Comparison of ENCODE assay signal across 19 mouse cellular contexts in genomic region chr12:26436334-26436733, GRCm38 (mm10). TPM values are rescaled to one million over a fixed set of nuclear protein-coding genes. Genes with fewer than 3 reads are reported as not detected.
A peak's percentile ranks its signal among the peaks of the same experiment; 100 is the strongest.
DNase-seq lines count a peak whose midpoint lies in the region; ATAC-seq and TF ChIP-seq lines count a peak whose summit lies in the region.
"Had no signal": no experiment of that assay in that cellular context is flagged by ENCODE, and none has a peak within 500 bp of the region (broad histone marks: within the 10 kb centered on the region; RNA-seq: fewer than 3 reads in every experiment).

No protein-coding gene starts in this region.

- TF ChIP-seq POLR2A in limb, embryonic 14.5 days (IDR thresholded peaks at IDR 0.05; ENCODE audit: borderline replicate concordance, extremely low read depth, insufficient read depth, insufficient read length): no peak
- TF ChIP-seq POLR2A in thymus, adult 2 months (IDR thresholded peaks at IDR 0.05; ENCODE audit: control insufficient read depth, extremely low read depth, insufficient read depth, low read length, poor library complexity): no peak

- H3K4me3 ChIP-seq in gastrocnemius, adult 2 months: no peak overlapping the region
- no peak overlapping the region for H3K4me3 ChIP-seq in limb, embryonic 14.5 days (replicated peaks; ENCODE audit: low read length)
- no peak overlapping the region for H3K4me3 ChIP-seq in limb, embryonic 10.5 days
- no peak overlapping the region for H3K4me3 ChIP-seq in thymus, adult 2 months (ENCODE audit: control insufficient read depth, insufficient read depth, low read length)
- H3K4me3 ChIP-seq: embryonic facial prominence, embryonic 13.5 days; forebrain, embryonic 10.5 days; liver, embryonic 13.5 days; megakaryocyte, embryonic 14.5 days; neural tube, embryonic 12.5 days had no signal

- 0 out of 2 replicates have a peak, but pooled peaks have one; percentile 20 for ATAC-seq in limb, embryonic 14.5 days (ENCODE audit: low FRiP score, low read depth)
- ATAC-seq: hindbrain, embryonic 16.5 days; Patski had no signal

- no peak overlapping the region for H3K9ac ChIP-seq in limb, embryonic 14.5 days (ENCODE audit: low read depth, low read length, severe bottlenecking)
- H3K9ac ChIP-seq: embryonic facial prominence, embryonic 13.5 days; liver, embryonic 13.5 days; neural tube, embryonic 12.5 days had no signal

- DNase-seq in gastrocnemius, adult 2 months: peak; percentile 40
- DNase-seq in gastrocnemius, postnatal 25 days: no peak
- DNase-seq in limb, embryonic 14.5 days (ENCODE audit: low spot score): no peak
- no peak for DNase-seq in limb, embryonic 10.5 days (ENCODE audit: low spot score)
- peak; percentile 56 for DNase-seq in kidney, adult 9 months
- DNase-seq in lung, postnatal 4 days: peak; percentile 16 to 39
- no peak for DNase-seq in thymus, adult 2 months
- no peak for DNase-seq in testis, postnatal 10 days (ENCODE audit: low spot score)
- DNase-seq: B cell, adult 2 months; cerebellum, adult 18-20 months; left cerebral cortex, postnatal 4 days; liver, embryonic 13.5 days; right cerebral cortex, postnatal 14 days had no signal

- H3K27ac ChIP-seq in gastrocnemius, adult 2 months: no peak overlapping the region
- no peak overlapping the region for H3K27ac ChIP-seq in limb, embryonic 14.5 days (replicated peaks; ENCODE audit: low read depth, low read length)
- no peak overlapping the region for H3K27ac ChIP-seq in limb, embryonic 10.5 days
- H3K27ac ChIP-seq in thymus, adult 2 months (ENCODE audit: control insufficient read depth, insufficient read depth, low read length): no peak overlapping the region
- H3K27ac ChIP-seq: embryonic facial prominence, embryonic 13.5 days; forebrain, embryonic 10.5 days; liver, embryonic 13.5 days; neural tube, embryonic 12.5 days had no signal

- H3K9me3 ChIP-seq in limb, embryonic 14.5 days (ENCODE audit: control insufficient read depth, low read length): no peaks in the 10 kb centered on the region
- H3K9me3 ChIP-seq in limb, embryonic 10.5 days (replicated peaks): no peaks in the 10 kb centered on the region
- H3K9me3 ChIP-seq: embryonic facial prominence, embryonic 13.5 days; forebrain, embryonic 10.5 days; liver, embryonic 13.5 days; megakaryocyte, embryonic 14.5 days; neural tube, embryonic 12.5 days had no signal

- no peaks in the 10 kb centered on the region for H3K36me3 ChIP-seq in limb, embryonic 14.5 days (ENCODE audit: control insufficient read depth, insufficient read depth, low read length)
- H3K36me3 ChIP-seq in limb, embryonic 10.5 days: no peaks in the 10 kb centered on the region
- H3K36me3 ChIP-seq in thymus, adult 2 months (ENCODE audit: control insufficient read depth, insufficient read depth, low read length): no peaks in the 10 kb centered on the region
- H3K36me3 ChIP-seq: embryonic facial prominence, embryonic 13.5 days; forebrain, embryonic 10.5 days; liver, embryonic 13.5 days; neural tube, embryonic 12.5 days had no signal

- no peaks in the 10 kb centered on the region for H3K27me3 ChIP-seq in limb, embryonic 14.5 days (ENCODE audit: control insufficient read depth, insufficient read depth, low read length)
- H3K27me3 ChIP-seq in limb, embryonic 10.5 days (ENCODE audit: low read depth, poor library complexity, severe bottlenecking): no peaks in the 10 kb centered on the region
- H3K27me3 ChIP-seq in thymus, adult 2 months (ENCODE audit: control insufficient read depth, insufficient read depth, low read length): no peaks in the 10 kb centered on the region
- H3K27me3 ChIP-seq: embryonic facial prominence, embryonic 13.5 days; liver, embryonic 13.5 days; neural tube, embryonic 12.5 days; Patski had no signal

- 72% methylated on average over 4 of the region's 4 CpGs for WGBS in limb, embryonic 14.5 days
- 92% methylated on average over 4 of the region's 4 CpGs for WGBS in limb, embryonic 10.5 days
- WGBS in thymus, adult 2 months: 88% methylated on average over 4 of the region's 4 CpGs

- intact Hi-C loops in gastrocnemius, adult 2 months (cut with DNase I): no loop called here

- H3K4me2 ChIP-seq in limb, embryonic 14.5 days (replicated peaks; ENCODE audit: low read depth, low read length, severe bottlenecking): no peak overlapping the region
- H3K4me2 ChIP-seq: embryonic facial prominence, embryonic 13.5 days; liver, embryonic 13.5 days; neural tube, embryonic 12.5 days had no signal

- TF ChIP-seq CTCF in gastrocnemius, adult 2 months (IDR thresholded peaks at IDR 0.05): no peak
- no peak for TF ChIP-seq CTCF in thymus, adult 2 months (IDR thresholded peaks at IDR 0.05; ENCODE audit: borderline replicate concordance, control insufficient read depth, extremely low read depth, insufficient read depth, low read length, poor library complexity)

- 0 out of 2 replicates have a peak, but pooled peaks cover 4% of the 10 kb centered on the region for H3K4me1 ChIP-seq in limb, embryonic 14.5 days (ENCODE audit: control insufficient read depth, insufficient read depth, low read length)
- H3K4me1 ChIP-seq in limb, embryonic 10.5 days: 0 out of 2 replicates have a peak, but pooled peaks cover 9% of the 10 kb centered on the region
- no peaks in the 10 kb centered on the region for H3K4me1 ChIP-seq in thymus, adult 2 months (replicated peaks; ENCODE audit: control insufficient read depth, insufficient read depth, low read length)
- H3K4me1 ChIP-seq: forebrain, embryonic 10.5 days; liver, embryonic 13.5 days; neural tube, embryonic 12.5 days had no signal

RNA-seq across cellular contexts. Expression of gene Rsad2, which starts 19.9 kb away (rescaled TPM):
- under 1 TPM; 0.46 to 0.53 TPM for total RNA-seq in gastrocnemius, adult 2 months (2021)
- total RNA-seq in gastrocnemius, postnatal 25 days (2021): under 1 TPM; 0.72 to 0.99 TPM
- polyA plus RNA-seq in limb, embryonic 14.5 days (2012; rRNA removed): 0.46 and 0.55 TPM in 2 replicates
- polyA plus RNA-seq in limb, embryonic 14.5 days (2014; fragmentation: Nextera tagmentation; extraction: Ambion mirVana): 0.66 and 0.91 TPM in 2 replicates
- 0.78 and 0.94 TPM in 2 replicates for polyA plus RNA-seq in limb, embryonic 10.5 days (2016; fragmentation: Nextera tagmentation; extraction: Ambion mirVana)
- polyA plus RNA-seq in thymus, adult 2 months (2012; rRNA removed): 2.9 TPM in 2 replicates

RNA-seq across cellular contexts. Expression of gene Rnf144a, which starts 21.3 kb away (rescaled TPM):
- total RNA-seq in gastrocnemius, adult 2 months (2021): 1 to 10 TPM; 3.3 to 4.6 TPM
- total RNA-seq in gastrocnemius, postnatal 25 days (2021): 1 to 10 TPM; 7.0 to 8.7 TPM
- polyA plus RNA-seq in limb, embryonic 14.5 days (2012; rRNA removed): 34.6 and 37.4 TPM in 2 replicates
- polyA plus RNA-seq in limb, embryonic 14.5 days (2014; fragmentation: Nextera tagmentation; extraction: Ambion mirVana): 32.8 and 33.3 TPM in 2 replicates
- 44.2 and 54.9 TPM in 2 replicates for polyA plus RNA-seq in limb, embryonic 10.5 days (2016; fragmentation: Nextera tagmentation; extraction: Ambion mirVana)
- polyA plus RNA-seq in thymus, adult 2 months (2012; rRNA removed): 12.0 and 14.6 TPM in 2 replicates

RNA-seq across cellular contexts. Expression of gene Cmpk2, which starts 32.7 kb away (rescaled TPM):
- 1 to 10 TPM in 1 of 2 experiments, under 1 TPM in 1; 0.97 to 1.8 TPM for total RNA-seq in gastrocnemius, adult 2 months (2021)
- total RNA-seq in gastrocnemius, postnatal 25 days (2021): 1 to 10 TPM; 1.7 to 1.9 TPM
- 4.0 and 4.3 TPM in 2 replicates for polyA plus RNA-seq in limb, embryonic 14.5 days (2012; rRNA removed)
- polyA plus RNA-seq in limb, embryonic 14.5 days (2014; fragmentation: Nextera tagmentation; extraction: Ambion mirVana): 7.2 and 10.6 TPM in 2 replicates
- 3.4 and 5.4 TPM in 2 replicates for polyA plus RNA-seq in limb, embryonic 10.5 days (2016; fragmentation: Nextera tagmentation; extraction: Ambion mirVana)
- 6.6 and 7.2 TPM in 2 replicates for polyA plus RNA-seq in thymus, adult 2 months (2012; rRNA removed)

Comparison
In these comparisons a context has a peak if more than half of its experiments do, and no peak if none do; other contexts are left out.
1. DNase-seq: peak in gastrocnemius, adult 2 months (single experiment), kidney, adult 9 months (single experiment) and lung, postnatal 4 days (2 of 2); none in gastrocnemius, postnatal 25 days (single experiment), limb, embryonic 14.5 days (single experiment), limb, embryonic 10.5 days (single experiment), thymus, adult 2 months (single experiment) and testis, postnatal 10 days (single experiment).